Mouse (Mus musculus): ENCODE measurements around the gene Asb8.
A peak's percentile ranks its signal among the peaks of the same experiment; 100 is the strongest.

Asb8 gene

DNA sequence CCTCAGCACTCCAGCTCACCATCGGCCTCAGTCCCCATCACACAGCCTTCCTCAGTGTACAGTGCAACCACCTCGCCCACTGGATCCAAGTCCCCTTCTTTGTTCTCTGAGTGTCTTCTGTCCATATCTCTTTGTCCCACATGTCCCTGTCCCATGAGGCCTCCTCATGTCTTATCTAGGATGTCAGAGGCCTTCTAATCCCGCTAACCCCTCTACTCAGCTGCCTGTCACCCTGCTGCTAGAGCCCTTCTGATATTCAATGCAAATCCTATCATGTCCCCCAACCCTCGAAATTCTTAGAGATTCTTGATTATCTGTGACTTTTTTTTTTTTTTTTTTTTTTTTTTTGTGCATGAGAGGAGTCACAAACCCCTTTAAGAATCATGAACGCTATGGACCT, 49.1 kb downstream of the Asb8 start:
- peak; percentile 18 for DNase-seq (ENCODE audit: low read depth, low spot score)

DNA sequence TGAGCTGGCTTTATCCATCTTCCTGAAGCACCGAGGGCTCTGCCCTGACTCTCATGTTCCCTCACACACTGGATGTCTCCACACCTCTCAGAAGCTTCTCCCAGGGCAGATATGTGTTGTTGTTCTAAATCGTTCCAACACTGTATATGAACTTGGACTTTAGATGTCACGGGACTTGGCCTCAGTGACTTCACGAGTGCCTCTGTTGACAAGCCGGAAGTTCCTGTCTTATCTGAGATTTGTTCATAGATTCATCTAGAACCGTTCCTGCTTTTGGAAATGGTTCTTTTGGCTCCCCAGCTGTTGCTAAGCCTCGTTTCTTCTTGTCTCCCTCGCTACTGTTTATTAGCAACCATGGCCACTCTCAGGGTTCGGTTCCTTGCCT, 49.7 kb downstream of the Asb8 start:
- DNase-seq (ENCODE audit: low read depth, low spot score): no peak

DNA sequence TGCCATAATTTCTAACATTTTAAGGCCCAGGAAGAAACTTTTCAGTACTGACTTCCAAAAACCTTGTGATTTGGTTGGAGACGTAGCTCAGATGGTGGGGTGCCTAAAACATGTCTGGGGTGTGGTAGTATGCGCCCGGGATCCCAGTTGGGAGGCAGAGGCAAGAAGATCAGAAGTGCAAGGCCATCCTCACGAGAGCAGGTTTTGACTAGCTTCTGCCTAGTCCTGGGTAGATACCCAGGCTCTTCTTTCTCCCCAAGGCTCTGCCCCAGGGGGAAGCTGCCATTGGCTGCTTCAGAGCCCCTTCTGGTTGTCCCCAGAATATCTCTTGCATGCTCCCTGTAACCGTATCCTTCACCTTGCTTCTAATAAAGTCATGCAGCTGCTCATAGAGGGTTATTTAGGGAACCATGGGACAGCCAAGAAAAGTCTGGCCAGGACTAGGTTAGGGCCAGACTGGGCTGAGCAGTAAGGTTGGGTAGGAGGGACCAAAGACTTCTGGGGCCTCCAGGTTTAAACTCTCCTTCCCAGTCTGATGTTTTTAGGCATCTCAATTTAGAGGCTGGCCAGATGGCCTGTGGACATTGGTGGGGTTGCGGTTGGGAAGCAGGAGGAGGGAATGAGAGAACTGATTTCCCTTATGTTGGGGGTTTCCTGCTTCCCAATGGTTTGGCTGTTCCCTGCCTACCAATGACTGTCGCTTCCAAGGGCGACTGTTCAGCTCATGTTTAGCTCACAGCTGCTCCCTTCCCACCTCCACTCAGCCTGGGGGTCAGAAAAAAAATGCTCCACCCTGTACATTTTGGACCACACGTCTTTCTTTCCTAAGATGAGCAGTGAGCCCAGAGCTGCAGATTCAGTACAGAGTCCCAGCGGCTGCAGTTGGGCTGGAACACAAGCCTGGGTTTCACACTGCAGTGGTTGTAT, 50.3 kb downstream of the Asb8 start:
- peak; percentile 96 for DNase-seq (ENCODE audit: low read depth, low spot score)

DNA sequence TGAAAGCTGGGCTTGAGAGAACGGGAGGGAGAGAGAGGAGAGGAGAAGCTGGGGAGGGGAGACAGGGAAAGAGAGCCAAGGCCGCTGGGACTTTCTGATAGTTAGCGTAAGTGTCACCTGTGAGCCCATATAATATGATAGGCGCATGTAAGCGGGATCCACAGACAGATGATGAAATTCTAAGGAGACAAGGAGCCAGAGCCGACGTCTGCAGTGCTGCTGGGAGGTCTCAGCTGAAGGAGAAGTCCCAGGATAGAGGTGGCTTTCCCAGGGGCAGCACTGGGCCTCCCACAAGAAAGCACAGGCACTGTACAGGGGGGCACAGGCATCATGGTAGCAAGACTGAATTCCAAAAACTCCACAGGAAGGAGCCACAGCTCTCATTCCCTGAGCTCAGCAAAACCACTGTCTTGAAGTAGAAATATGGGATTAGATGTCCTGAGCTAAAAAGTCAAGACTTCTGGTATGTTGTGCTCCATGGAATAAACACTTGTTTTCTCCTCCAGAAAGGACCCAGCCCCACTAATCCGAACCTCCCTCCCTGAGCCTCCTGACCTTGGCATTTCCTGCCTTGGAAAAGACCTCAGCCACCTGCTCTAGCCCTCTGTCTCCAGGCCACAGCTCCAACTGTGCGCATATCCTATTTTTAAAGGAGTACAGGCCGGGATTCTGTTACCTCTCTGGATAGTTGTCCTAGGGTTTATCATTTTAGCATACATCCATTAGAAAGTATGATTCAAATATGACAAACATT, 51.1 kb downstream of the Asb8 start:
- DNase-seq (ENCODE audit: low read depth, low spot score): peak; percentile 93

DNA sequence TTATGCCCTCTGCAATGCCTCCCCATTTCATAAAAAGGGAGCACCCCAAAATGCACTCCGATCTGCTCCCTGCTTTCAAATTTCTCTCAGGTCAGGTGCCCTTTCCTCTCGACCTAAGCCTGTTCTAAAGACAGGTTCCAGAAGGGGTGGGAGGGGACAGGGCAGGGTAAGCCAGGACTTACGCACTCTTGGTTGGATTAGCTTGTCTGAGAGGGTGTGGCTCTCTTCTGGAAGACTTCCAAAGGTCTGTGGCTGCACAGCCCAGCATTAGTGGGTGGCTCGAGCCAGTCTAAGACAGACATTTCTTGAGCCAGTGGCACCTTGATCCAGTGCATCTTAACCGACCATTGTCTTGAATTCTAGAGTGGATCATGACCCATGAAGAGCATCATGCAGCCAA, 53.6 kb downstream of the Asb8 start:
- DNase-seq (ENCODE audit: low read depth, low spot score): peak; percentile 97

DNA sequence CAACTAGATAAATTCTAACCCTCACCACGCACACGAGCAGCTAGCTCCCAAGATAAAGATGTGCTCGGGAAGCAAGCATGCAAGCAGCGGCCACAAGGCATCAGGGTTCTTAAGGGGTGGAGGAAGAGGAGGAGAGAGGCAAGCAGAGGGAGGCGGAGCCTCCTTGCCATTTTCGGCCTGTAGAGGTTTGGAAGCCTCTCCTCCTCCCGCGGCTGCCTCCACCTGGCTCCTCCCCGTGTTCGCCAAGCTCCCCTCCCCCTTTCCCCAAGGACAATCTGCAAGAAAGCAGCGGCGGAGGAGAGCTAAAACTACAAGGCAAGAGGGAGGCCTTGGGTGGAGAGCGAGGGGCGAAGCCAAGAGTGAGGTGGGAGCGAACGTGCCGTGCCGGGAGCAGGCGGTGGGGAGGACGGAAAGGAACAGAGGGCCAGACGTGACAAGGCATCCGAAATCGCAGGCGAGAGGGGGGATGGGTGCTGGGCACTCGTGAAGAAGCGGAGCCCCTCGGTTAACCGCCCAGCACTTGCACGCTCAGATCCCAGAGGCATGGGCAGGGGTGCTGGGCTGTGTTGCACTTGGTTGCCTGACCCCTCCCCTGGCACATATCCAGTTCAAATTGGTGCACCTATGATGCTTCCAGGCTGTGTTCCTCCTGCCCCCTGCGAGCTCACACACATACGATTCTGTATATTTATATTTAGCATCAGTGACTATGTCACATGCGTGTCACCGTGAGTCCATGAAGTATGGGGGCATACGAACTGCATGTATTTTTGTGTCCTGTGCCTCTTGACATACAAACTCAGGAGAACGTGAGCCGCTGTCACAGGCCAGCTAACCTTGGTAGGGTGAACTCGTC, 56.9 kb downstream of the Asb8 start:
- peak; percentile 91 for DNase-seq (ENCODE audit: low read depth, low spot score)

DNA sequence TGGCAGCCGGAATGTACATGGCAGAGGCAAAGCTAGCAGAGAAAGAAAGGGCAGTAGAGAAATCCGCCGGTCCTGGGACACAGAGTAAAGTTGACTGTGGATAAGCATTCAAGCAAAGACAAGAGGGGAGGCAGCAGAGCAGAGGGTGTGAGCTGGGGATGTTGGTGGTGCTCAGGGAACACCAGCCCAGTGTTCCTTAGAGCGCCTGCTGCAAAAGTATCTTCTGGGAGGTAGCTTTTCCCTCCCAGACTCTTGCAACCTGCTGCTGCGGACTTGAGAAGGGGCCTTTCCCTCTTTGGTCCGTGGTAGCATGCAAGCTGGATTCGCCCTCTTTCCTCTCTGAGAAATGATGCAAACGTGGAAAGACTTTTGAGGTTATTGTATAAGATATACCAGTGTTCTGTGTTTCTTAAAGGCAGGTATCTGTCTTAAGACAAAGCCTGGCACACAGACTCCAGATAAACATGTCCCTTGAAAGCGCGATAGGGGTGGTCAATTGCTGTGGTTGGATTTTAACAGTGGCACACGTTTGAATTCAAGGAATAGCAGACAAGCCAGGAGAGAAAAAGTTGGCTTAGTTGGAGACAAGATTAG, 57.6 kb downstream of the Asb8 start:
- no peak for DNase-seq (ENCODE audit: low read depth, low spot score)

DNA sequence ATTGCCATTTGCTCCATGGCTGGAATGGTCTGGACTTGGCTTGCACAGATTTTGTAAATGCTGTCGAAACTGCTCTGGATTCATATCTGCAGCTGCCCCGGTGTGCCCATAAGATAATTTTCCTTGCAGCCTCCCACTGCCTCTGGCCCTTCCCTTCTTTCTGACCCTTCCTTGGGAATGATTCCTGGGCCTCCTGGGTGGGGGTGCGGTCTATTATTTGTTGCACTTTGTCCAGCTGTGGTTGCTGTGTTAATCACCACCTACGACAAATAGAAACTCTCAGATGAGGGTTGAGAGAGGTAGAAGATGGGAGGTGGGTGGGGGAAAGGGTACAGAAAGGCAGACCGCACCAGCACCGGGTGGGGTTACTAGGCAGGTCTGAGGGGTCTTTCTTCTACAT, 58.2 kb downstream of the Asb8 start:
- no peak for DNase-seq (ENCODE audit: low read depth, low spot score)

DNA sequence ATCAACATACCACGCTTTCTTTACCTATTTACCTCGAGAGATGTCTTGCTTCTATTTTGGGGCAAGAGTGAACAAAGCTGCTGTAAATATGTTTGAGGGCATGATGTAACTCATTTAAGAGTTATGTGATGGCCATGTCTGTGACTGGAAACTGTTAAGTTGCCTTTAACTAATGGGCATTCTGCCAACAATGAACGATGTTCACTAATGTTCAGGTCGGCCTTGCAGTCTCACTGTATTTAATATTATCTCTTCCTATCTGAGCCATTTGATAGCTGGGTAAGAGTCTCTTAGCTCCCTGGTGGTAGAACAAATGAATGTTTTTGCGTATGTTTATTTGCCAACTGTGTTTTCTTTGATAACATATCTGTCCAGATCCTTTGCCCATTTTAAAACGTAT, 58.9 kb downstream of the Asb8 start:
- DNase-seq (ENCODE audit: low read depth, low spot score): no peak

DNA sequence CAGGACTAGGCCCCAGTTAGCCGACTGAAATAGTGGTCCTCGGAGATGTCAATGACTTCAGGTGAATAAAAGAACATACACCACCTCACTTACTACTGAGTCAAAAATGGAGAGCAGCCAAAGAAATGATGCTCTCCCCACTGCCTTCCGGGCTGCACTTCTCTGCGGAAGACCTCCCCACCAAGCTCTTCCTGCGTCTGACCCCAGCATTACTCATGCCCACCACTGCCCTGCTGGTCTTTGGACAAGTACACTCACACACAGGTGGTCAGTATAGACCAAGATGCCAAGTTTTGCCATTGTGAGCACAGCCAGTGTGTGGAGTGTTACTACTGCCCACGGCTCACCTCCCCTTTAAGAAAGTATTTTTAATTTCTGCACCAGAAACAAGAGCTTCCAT, 63.0 kb downstream of the Asb8 start:
- no peak for DNase-seq (ENCODE audit: low read depth, low spot score)

DNA sequence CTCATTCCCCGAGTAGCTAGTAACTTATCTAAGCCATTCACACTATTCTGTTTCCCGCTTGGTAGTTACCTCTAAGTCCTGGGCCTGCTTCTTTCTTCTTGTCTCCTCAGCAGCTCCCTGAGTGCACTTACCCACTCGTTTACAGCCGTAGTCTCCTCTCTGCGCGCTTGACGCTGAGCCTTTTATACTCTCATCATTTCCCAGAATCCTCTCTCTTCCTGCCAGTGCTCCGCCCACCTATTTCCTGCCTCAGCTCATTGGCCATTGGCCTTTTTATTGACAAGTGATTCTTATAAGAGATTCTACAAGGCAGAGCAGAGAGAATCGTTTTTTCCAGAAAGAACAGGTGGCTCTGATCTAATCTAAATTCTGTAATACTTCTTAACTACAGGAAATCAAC, 66.9 kb downstream of the Asb8 start:
- DNase-seq (ENCODE audit: low read depth, low spot score): no peak

DNA sequence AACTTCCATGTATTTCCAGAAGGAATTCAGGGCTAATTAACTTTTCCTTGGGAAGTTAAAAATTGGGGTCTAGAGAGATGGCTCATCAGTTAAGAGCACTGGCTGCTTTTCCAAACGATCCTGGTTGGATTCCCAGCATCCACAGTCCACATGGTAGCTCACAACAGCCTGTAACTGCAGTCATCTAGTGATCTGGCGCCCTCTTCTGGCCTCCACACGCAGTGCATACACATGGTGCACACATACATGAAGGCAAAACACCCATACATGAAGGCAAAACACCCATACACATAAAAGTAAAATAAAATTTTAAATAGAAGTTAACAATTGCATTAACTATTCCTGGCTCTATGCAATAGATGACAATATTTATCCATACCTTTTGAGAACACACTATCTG, 68.5 kb downstream of the Asb8 start:
- no peak for DNase-seq (ENCODE audit: low read depth, low spot score)

DNA sequence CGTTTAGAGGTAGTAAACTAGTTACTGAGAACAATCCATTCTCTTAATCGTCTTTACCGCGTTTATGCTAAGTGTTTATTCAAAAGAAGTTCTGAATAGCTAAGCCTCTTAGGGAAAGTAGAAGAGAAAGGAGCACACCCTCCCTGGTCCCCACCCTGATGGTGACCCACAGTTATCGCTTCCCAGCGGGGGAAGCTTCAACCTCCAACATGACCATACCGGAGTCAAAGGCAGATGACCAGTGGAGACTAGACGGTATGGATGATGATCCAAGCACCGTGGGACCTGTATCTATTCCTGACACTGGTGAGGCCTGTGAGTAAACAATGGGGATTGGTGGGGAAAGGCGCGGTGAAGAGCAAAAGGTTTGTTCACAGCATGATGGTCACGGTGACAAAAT, 70.5 kb downstream of the Asb8 start:
- DNase-seq (ENCODE audit: low read depth, low spot score): no peak

DNA sequence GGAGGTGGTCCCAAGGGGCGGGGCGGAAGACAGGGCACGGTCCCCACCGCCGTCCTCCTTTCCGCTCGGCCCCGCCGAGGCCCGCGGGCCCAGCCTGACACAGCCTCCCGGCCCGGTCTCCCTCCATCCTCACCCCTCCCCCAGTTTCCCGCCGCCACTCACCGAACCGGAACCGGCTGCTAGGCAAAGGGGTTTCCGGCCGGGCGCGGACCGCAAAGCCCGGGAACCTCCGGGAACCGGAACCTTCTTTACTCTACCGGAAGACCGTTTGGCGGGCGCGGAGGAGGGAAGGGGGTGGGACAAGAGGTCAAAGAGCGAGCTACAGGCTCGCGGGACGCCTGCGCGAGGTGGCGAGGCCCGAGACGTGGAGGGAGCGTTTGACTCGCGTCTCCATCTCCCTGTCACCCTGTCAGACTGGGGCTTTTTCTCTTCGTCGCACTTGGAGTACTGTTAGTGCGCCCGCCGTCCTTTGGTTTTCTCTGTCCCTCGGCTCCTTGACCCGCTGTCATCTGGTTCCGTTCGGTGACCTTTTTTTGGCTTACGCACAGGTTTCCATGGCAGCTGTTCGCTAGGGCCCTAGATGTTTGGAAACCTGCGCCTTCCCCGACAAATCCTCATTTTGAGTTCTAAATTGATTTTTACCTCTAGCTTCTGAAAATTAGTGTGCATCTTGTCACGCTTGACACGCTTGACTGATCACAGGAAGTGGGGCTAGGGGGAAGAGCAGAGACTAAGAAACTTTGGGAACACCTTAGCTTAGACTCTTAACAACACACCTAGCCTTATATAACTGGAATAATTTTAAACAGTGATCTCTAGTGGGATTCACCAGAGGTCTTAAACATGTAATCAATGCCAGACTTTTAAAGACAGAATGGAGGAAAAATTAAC, 72.1 kb downstream of the Asb8 start, which contains the start of gene Senp1:
TSS of gene Senp1 (minus strand) at position 624 of the 891 bp plus-strand sequence.
- peak; percentile 84 for DNase-seq (ENCODE audit: low read depth, low spot score)

DNA sequence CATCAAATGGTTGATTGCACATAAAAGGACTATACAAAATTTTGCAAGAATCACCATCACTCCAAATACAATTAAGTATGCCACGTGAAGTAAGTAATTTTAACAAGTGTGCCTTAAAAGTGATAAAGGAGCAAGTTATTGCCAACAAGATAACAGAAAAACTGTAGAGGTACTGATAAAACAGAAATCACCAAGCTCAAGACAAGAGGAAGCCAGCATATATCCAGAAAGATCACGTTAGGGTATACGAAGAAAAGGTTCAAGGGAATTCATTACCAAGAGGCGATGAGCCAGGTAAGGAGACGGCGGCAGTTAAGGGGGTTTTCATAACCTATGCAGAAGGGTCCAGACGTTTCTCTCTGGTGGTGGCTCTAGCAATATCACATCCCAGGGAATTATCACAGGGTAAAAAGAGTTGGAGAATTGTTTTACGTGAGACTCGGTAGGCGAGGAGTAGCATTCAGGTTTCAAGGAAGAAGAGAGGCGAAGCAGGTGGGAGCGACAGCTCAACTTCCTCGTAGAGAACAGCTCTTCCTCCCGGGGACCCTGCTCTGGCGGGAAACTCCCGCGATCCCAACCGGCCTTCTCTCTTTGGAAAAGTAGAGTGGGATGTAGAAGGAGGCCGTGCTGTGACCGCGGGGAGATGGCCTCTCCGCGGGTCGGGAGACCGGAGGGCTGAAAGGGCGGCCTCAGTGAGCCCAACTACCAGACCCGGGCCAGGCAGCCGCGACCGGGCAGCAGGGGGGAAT, 72.9 kb downstream of the Asb8 start, which contains the start of gene Pfkm:
TSS of gene Pfkm (plus strand) at position 218 of the 749 bp plus-strand sequence.
- no peak for DNase-seq (ENCODE audit: low read depth, low spot score)

DNA sequence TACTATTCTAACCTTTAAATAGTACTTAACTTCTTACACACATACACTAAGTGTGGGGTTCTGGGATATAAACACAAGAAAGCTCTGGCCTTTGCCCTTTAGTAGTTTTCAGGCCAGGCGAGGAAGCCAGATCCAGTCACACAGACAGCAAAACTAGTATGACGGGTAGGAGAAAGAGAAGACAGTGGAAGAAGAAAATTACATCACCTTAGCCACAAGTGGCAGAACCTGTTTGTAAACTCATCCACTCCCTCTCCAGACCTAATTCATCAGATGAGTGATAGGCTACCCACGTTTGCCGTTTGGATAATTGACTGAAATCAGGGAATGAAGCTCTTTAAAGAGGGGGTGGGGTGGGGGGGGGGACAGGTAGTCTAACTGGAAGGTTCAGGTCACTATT, 73.6 kb downstream of the Asb8 start:
- DNase-seq (ENCODE audit: low read depth, low spot score): no peak

DNA sequence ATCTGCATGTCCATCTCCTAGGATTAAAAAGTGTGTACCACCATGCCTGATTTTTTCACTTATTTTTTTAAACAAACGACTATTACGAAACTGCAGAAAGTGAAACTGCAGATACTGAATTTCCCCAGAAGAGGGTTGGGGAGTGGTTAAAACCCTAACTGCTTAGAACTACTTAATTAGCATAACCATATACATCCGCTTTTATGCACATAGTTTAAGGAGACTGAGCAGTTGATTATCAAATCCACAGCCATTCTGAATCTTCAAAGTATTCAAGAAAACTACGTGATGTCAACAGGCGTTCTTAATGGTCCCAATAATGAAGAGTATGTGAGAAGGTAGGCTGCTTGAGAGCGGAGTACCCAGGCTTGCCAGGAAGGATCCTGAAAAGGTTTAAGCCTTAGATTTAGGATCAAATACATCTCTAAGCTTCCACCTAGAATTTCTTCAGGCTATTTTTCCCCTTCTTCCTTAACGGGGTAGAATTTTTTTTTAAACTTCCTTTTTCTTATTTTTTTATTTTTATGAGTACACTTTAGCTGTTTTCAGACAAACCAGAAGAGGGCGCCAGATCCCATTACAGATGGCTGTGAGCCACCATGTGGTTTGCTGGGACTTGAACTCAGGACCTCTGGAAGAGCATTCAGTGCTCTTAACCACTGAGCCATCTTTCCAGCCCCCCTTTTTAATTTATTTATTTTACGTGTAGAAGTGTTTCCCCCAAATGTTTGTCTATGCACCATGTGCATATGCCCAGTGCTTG, 75.8 kb downstream of the Asb8 start:
- DNase-seq (ENCODE audit: low read depth, low spot score): no peak

DNA sequence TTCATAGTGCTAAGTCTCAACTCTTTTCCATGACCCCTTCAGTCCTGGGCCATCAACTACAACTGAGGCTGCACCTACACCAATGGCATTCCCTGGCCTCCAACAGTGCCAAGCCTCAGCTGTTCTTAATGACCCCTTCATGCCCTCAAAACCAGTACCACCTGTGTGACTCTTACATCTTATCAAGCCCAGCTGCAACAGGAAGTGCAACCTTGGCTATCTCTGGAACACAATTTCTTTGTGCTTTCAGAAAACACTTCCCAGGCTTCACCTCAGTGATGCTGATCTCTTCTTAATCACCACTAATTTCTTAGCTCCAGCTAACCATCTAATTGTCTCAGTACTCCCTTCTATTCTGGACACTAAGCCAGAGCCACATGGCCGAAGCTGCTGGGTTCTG, 76.5 kb downstream of the Asb8 start:
- DNase-seq (ENCODE audit: low read depth, low spot score): no peak
